Mouse (Mus musculus) embryonic fibroblast, embryonic 13.5 days (primary cell): ENCODE measurements around the gene Rapgef2.

Source experiments
- CTCF ChIP-seq: IDR thresholded peaks from 2 replicates; pipeline ENCODE4 v1.5.1; 2011; ENCODE audit warnings: mild to moderate bottlenecking, control low read depth, low read length, moderate library complexity, borderline replicate concordance; ENCODE audit not compliant: insufficient read depth
- POLR2A ChIP-seq: IDR thresholded peaks from 2 replicates; pipeline ENCODE4 v1.6.1; 2011; ENCODE audit warnings: low read depth, mild to moderate bottlenecking, control low read depth, low read length, moderate library complexity

DNA sequence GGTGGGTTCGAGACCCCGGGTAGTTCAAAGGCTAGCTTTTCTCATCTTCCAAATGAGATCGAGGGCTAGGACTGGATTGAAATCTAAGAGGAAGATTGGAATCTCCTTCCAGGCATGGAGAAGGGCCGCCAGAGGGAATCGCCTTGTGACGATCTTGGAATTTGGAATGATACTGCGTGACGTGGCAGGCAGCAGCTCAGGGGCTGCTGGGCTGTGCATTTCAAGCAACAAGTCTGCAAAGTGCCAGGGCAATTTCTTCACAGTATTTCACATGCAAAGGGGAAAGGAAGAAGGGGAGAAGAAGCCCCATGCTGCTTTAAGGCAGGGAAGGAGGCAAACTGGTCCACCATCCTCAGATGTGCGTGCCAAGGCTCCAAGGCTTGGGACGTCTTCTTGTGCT lies 222.2 kb downstream of the Rapgef2 start:
- no peak for TF ChIP-seq CTCF
- TF ChIP-seq POLR2A, result no peak
